Mouse (Mus musculus) bone marrow, adult 2 months (tissue): ENCODE measurements around the gene Rps21.

Experiments
- CTCF ChIP-seq: fragments of 200-500 bp; IDR thresholded peaks from 2 replicates; pipeline ENCODE4 v1.5.1; 2011; ENCODE audit warnings: low read length, control low read depth; ENCODE audit not compliant: control insufficient read depth, insufficient read depth
- POLR2A ChIP-seq: fragments of 200-500 bp; IDR thresholded peaks from 2 replicates; pipeline ENCODE4 v1.6.1; 2011; ENCODE audit warnings: low read depth, mild to moderate bottlenecking, control low read depth, low read length, borderline replicate concordance; ENCODE audit not compliant: control insufficient read depth

DNA sequence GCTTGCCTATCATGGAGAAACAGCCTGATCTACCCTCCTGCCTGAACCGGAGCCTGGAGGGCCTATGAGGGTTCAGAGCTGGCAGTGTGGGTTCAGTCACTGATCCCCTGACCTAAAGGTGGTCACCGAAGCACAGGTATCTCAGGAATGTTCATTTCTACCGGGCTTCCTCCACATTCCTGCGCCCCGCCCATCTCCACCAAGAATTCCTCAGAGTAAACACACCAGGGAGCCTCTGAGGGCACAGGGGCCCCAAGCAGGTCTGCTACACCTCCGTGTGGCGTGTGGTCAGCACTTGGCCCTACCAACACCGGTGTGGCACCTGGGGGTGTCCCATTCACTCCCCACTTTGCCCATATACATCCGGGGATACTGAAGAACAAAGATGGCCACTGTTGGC lies 37.0 kb upstream of the Rps21 start:
- TF ChIP-seq CTCF (no peak), POLR2A (no peak)
